Mouse (Mus musculus) hindbrain, embryonic 14.5 days (tissue): ENCODE data around the gene N4bp1. TPM values are rescaled to one million over a fixed set of nuclear protein-coding genes. Genes with fewer than 3 reads are reported as not detected.
A peak's percentile ranks its signal among the peaks of the same experiment; 100 is the strongest.

ENCODE experiments used
- ATAC-seq: fragments of 200-750 bp; cut with Nextera tagmentation; 2 replicates; pipeline ENCODE4 v1.8.0; 2017; ENCODE audit warnings: moderate number of reproducible peaks, mild to moderate bottlenecking, moderate TSS enrichment, moderate library complexity; ENCODE audit not compliant: low FRiP score
- DNase-seq: peaks from one replicate; pipeline ENCODE4 v3.0.0-alpha.2; 2015; ENCODE audit warnings: low spot score
- H3K27ac ChIP-seq: fragments of 300-500 bp; sonication (generic); 2 replicates; pipeline ENCODE4 v1.5.1; 2014; ENCODE audit warnings: mild to moderate bottlenecking, moderate library complexity
- H3K27me3 ChIP-seq: fragments of 300-500 bp; sonication (generic); 2 replicates; pipeline ENCODE4 v1.6.1; 2014; ENCODE audit warnings: mild to moderate bottlenecking, low read length, mixed read lengths; ENCODE audit not compliant: control insufficient read depth, insufficient read depth
- H3K36me3 ChIP-seq: fragments of 300-500 bp; sonication (generic); replicated peaks from 2 replicates; pipeline ENCODE4 v1.6.1; 2014; ENCODE audit not compliant: control insufficient read depth, insufficient read depth
- H3K4me1 ChIP-seq: fragments of 300-500 bp; sonication (generic); replicated peaks from 2 replicates; pipeline ENCODE4 v1.6.1; 2014; ENCODE audit warnings: antibody characterized with exemption, low read length, mixed read lengths; ENCODE audit not compliant: control insufficient read depth, insufficient read depth
- H3K4me2 ChIP-seq: fragments of 300-500 bp; sonication (generic); replicated peaks from 2 replicates; pipeline ENCODE4 v1.6.1; 2014; ENCODE audit warnings: mild to moderate bottlenecking, moderate library complexity
- H3K4me3 ChIP-seq: fragments of 300-500 bp; sonication (generic); replicated peaks from 2 replicates; pipeline ENCODE4 v1.5.1; 2014; ENCODE audit warnings: mild to moderate bottlenecking, low read length
- H3K9ac ChIP-seq: fragments of 300-500 bp; sonication (generic); 2 replicates; pipeline ENCODE4 v1.6.1; 2014
- H3K9me3 ChIP-seq: fragments of 300-500 bp; sonication (generic); 2 replicates; pipeline ENCODE4 v1.6.1; 2016; ENCODE audit warnings: low read length; ENCODE audit not compliant: control insufficient read depth
- WGBS: fragments of 180-500 bp; shearing (Covaris S2); extraction: QIAGEN DNeasy Blood & Tissue Kit; methylation state at CpG from one replicate; pipeline ENCODE4 v1.1.7; 2014; 5-methylcytosine and 5-hydroxymethylcytosine counted together
- polyA plus RNA-seq: library from polyadenylated mRNA; unstranded; fragments of >200 nt; fragmentation: Nextera tagmentation; extraction: Ambion mirVana; gene quantifications from 2 replicates; pipeline ENCODE4 v1.2.1, GENCODE M21; 2014

The N4bp1 gene
- polyA plus RNA-seq = 11.0 and 11.8 TPM in 2 replicates

DNA sequence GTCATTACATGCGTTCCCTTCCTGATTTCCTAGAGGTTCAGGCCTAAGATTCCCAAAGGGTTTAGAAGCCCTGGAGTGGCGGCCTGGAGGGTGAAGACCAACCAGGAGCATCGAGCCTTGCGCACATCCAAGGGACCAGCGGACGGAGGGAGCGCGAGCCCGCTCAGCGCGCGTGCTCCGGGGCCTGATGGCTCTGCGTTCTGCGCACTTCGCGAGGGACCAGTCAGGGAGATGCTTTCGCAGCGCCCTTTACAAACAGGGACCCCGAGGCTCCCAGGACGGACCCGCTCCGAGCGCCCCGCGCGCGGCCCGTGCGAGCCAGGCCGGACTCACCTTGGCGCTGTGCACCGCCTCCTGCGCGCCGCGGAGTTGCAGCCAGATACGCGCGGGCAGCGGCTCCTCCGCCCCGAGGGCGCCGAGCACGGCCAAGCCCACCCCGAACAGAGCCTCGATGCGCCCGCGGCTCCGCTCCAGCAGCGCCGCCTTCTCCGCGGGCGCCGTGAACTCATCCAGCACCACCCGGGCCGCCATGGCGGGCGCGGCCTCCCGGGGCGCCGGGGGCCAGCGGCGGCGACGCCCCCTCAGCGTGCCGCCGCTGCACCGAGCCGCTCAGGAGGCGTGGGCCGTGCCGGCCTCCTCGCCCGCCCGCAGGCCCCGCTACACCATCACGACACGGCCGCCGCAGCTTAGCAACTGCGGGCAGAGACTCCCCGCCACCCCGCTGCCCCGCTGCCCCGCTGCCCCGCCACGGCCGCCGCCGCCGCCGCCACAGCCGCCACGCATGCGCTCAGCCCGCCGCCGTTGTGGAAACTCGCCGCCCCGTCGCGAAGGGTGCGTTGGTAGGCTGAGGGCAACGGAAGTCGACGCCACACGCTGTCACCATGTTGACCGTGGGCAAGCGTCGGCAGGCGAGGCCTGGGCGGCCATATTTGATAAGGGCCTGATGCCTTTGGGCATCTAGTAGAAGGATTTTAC, at the start of gene N4bp1:
N4bp1 (minus strand) TSS at position 770 of the 975 bp plus-strand sequence.
- no peaks in the 10 kb centered on the region for H3K9me3 ChIP-seq
- peak within 1 kb of the TSS; percentile 98 for H3K4me3 ChIP-seq
- DNase-seq = peak; percentile 93
- peak; percentile 94 for ATAC-seq
- H3K36me3 ChIP-seq = no peaks in the 10 kb centered on the region
- H3K4me1 ChIP-seq = peaks cover 19% of the 10 kb centered on the region
- under 1% methylated on average over 114 of the region's 119 CpGs for WGBS
- peak within 1 kb of the TSS; percentile 94 for H3K27ac ChIP-seq
- H3K4me2 ChIP-seq = peak within 1 kb of the TSS; percentile 65
- H3K27me3 ChIP-seq = no peaks in the 10 kb centered on the region
- H3K9ac ChIP-seq = peak within 1 kb of the TSS; percentile 93

DNA sequence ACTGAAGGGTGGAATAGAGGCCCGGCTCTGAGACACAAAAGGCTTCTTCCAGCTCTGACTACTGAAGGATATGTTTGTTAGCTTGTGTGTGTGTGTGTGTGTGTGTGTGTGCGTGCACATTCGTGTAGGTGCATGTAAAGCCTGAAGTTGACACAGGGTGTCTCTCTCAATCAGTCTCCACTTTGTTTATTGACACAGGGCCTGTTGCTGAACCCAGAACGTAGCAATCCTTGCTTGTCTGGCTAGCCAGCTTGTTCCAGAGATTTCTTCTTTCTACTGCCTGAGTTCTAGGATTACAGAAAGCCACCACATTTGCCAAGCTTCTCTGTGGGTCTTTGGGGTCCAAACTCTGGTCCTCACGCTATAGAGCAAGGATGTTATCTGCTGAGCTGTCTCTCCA, 49.8 kb upstream of the N4bp1 start:
- no peak overlapping the region for H3K4me3 ChIP-seq
- ATAC-seq (no peak), DNase-seq (no peak)
- no peaks in the 10 kb centered on the region for H3K27me3 ChIP-seq
- no peaks in the 10 kb centered on the region for H3K4me1 ChIP-seq
- no peak overlapping the region for H3K9ac ChIP-seq
- no peak overlapping the region for H3K4me2 ChIP-seq
- peaks cover 3% of the 10 kb centered on the region; the same call in 1 of the 2 replicates for H3K9me3 ChIP-seq
- H3K36me3 ChIP-seq = no peaks in the 10 kb centered on the region
- no peak overlapping the region for H3K27ac ChIP-seq
- 55% methylated on average over 5 of the region's 5 CpGs for WGBS

DNA sequence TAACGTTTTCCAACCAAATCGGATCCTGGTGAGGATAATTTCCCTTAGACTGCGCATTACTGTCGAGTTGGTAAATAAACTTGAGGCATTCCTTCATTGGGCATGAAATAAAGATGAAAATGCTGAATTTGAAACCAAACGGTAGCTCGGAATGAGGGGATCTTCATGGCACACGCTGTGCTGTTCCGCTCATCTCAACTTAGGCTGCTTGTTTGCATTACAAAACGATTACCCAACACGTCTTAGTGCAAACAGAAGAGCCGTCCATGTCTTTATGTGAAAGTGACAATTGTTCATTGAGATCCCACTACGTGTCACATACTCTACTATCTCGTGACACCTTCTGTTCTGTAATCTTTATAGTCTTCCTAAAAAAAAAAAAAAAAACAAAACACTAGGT, 49.3 kb upstream of the N4bp1 start:
- no peak for DNase-seq
- Histone ChIP-seq H3K4me3 (no peak overlapping the region), H3K4me2 (no peak overlapping the region), H3K27ac (no peak overlapping the region), H3K9me3 (peaks cover 3% of the 10 kb centered on the region; the same call in 1 of the 2 replicates), H3K9ac (no peak overlapping the region), H3K36me3 (no peaks in the 10 kb centered on the region), H3K4me1 (no peaks in the 10 kb centered on the region), H3K27me3 (no peaks in the 10 kb centered on the region)
- no peak for ATAC-seq
- whole genome bisulfite sequencing = 44% methylated on average over 13 of the region's 13 CpGs

DNA sequence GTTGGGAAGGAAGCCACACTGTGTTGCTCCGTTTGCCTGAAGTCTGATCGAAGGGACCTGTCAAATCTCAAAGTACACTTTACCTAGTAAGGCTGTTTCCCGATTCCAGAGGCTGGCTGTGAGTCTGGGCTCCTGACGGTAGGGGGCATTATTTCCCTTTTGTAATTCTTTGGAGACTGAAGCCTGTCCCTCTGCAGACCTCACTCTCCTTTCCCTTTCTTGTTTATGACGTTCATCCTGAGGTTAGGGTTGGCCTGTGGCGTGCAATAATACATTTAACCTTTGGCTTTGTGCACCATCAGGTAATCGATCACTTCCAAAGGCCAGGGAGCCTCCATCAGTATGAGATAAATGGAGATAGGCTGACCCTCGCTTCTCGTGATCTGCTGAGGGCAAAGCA, 48.8 kb upstream of the N4bp1 start:
- Histone ChIP-seq H3K4me2 (peak overlapping the region; percentile 11; the same call in 1 of the 2 replicates), H3K9me3 (peaks cover 3% of the 10 kb centered on the region; the same call in 1 of the 2 replicates), H3K27me3 (no peaks in the 10 kb centered on the region), H3K27ac (no peak overlapping the region), H3K36me3 (no peaks in the 10 kb centered on the region), H3K4me1 (no peaks in the 10 kb centered on the region), H3K9ac (no peak overlapping the region), H3K4me3 (no peak overlapping the region)
- DNase-seq = peak; percentile 92
- 19% methylated on average over 9 of the region's 9 CpGs for WGBS
- no peak for ATAC-seq

DNA sequence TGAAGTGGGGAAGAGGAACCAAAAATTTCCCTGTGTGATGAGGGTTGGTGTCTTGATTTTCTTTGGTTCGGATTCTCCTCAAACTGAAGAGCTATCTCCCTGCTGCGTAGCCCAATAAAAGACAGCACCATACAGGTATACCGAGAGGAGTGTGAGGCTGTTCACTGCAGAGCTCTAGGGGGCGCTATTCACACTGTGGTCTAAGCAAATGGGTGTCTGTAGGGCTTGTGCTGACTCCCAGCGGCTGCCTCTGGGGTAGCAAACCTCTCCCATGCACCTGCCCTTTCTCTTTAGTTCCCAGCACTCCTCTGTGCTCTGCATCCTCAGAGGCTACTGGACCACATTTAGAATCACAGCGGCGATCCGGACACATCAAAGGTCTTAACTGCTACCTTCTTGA, 41.2 kb upstream of the N4bp1 start:
- 57% methylated on average over 8 of the region's 8 CpGs for WGBS
- Histone ChIP-seq H3K27me3 (no peaks in the 10 kb centered on the region), H3K9me3 (peaks cover 3% of the 10 kb centered on the region; the same call in 1 of the 2 replicates), H3K4me1 (peaks cover 4% of the 10 kb centered on the region; the same call in 1 of the 2 replicates), H3K36me3 (no peaks in the 10 kb centered on the region), H3K27ac (no peak overlapping the region), H3K4me2 (no peak overlapping the region), H3K4me3 (no peak overlapping the region), H3K9ac (no peak overlapping the region)
- ATAC-seq (no peak), DNase-seq (no peak)

DNA sequence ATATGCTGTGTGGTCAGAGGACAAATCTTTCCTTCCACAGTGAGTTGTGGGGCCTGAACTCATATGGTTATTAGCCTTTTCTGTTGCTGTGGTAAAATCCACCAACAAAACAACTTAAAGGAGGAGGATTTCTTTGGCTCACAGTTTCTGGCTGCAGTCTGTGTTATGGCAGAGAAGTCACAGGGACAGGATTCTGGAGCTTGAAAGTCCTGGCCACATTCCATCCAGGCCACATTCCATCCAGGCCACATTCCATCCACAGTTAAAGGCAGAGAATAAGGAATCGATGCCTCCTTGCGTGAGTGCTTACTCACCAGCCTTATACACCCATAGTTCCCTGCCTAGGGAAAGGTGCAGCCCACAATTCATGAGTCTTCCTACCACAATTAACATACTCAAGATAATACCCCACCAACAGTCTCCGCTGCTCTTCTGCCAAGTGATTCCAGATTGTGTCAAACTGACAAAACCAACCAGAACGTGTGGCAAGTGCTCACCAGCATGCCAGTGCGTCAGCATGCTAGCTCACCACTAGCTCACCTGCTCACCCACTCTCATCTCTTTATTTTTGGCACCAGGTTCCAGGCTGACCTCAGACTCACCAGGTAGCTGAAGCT, 38.3 kb upstream of the N4bp1 start:
- H3K27ac ChIP-seq = no peak overlapping the region
- H3K4me3 ChIP-seq = no peak overlapping the region
- no peak overlapping the region for H3K4me2 ChIP-seq
- no peaks in the 10 kb centered on the region for H3K27me3 ChIP-seq
- H3K4me1 ChIP-seq = peaks cover 4% of the 10 kb centered on the region; the same call in 1 of the 2 replicates
- DNase-seq (no peak), ATAC-seq (no peak)
- no peaks in the 10 kb centered on the region for H3K9me3 ChIP-seq
- no peak overlapping the region for H3K9ac ChIP-seq
- H3K36me3 ChIP-seq = no peaks in the 10 kb centered on the region
- 84% methylated on average over 5 of the region's 5 CpGs for WGBS

DNA sequence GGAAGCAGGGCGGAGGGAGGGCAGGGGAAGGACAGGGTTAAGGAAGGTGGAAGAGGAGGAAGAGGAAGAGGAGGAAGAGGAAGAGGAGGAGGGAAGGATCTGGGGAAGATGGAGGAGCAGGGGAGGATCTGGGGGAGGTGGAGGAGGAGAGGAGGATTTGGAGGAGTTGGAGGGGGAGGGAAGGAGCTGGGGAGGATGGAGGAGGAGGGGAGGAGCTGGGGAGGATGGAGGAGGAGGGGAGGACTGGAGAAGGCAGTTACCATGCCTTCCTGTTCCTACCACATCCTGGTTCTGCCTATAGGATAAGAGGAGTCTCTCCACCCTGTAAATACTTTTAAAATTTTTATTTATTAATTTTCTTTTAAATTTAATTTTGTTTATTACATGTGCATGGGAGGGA, 37.6 kb upstream of the N4bp1 start:
- Histone ChIP-seq H3K27ac (no peak overlapping the region), H3K4me3 (no peak overlapping the region), H3K9ac (no peak overlapping the region), H3K9me3 (no peaks in the 10 kb centered on the region), H3K36me3 (no peaks in the 10 kb centered on the region), H3K4me1 (peaks cover 4% of the 10 kb centered on the region; the same call in 1 of the 2 replicates), H3K4me2 (no peak overlapping the region), H3K27me3 (no peaks in the 10 kb centered on the region)
- 82% methylated on average over 1 of the region's 1 CpGs for WGBS
- DNase-seq (no peak), ATAC-seq (no peak)

DNA sequence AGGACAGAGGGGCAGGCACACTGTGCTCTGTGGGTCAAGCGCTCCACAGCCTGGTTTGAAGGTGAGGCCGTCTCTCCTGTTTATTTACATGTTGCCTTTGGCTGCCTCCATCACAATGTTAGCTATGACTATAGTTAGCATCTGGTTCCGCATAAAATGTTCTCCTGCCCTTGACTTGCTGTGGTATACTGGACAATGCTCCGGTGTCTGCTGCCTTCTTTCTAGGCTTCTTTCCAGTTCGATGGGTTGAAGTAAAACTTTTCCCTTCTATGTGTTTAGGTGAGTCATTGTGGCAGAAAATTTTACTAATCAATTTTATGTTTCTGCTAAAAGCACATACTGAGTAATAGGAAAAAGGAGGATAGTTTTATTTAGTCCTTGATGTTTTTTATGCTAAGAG, 37.1 kb upstream of the N4bp1 start:
- Histone ChIP-seq H3K4me1 (peaks cover 4% of the 10 kb centered on the region; the same call in 1 of the 2 replicates), H3K4me3 (no peak overlapping the region), H3K9ac (no peak overlapping the region), H3K9me3 (no peaks in the 10 kb centered on the region), H3K36me3 (no peaks in the 10 kb centered on the region), H3K27ac (no peak overlapping the region), H3K4me2 (no peak overlapping the region), H3K27me3 (no peaks in the 10 kb centered on the region)
- 86% methylated on average over 5 of the region's 5 CpGs for WGBS
- no peak for DNase-seq
- ATAC-seq = no peak

DNA sequence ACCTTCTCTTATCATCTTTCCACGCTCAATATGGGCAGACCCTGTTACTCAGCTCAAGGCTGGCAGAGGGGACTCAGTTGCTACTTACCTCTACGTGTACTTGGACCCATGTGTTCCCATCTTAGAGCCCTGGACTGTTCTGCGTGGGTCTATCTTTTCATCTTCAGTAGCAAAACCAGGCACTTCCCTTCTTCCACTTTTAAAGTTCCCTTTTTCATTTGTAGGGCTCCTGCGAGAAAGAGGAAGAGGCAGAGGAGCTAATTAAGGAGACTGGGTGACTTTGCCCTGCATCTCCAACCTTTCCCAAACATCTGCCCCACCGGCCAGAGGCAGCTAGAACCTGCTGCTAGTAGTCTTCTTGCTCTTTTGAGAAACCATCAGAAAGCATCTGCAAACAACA, 35.9 kb upstream of the N4bp1 start:
- no peak overlapping the region for H3K4me2 ChIP-seq
- ATAC-seq (no peak), DNase-seq (no peak)
- H3K27me3 ChIP-seq = no peaks in the 10 kb centered on the region
- no peak overlapping the region for H3K9ac ChIP-seq
- no peak overlapping the region for H3K27ac ChIP-seq
- H3K36me3 ChIP-seq = no peaks in the 10 kb centered on the region
- peaks cover 4% of the 10 kb centered on the region; the same call in 1 of the 2 replicates for H3K4me1 ChIP-seq
- WGBS = 79% methylated on average over 5 of the region's 5 CpGs
- H3K4me3 ChIP-seq = no peak overlapping the region
- no peaks in the 10 kb centered on the region for H3K9me3 ChIP-seq
